Mouse (Mus musculus) left cerebral cortex, postnatal 14 days (tissue): Measurements from ENCODE around the gene Glce. TPM values are rescaled to one million over a fixed set of nuclear protein-coding genes. Genes with fewer than 3 reads are reported as not detected.
A peak's percentile ranks its signal among the peaks of the same experiment; 100 is the strongest.

Source experiments
- DNase-seq, 2 experiments: peaks; one replicate each; pipeline ENCODE4 v3.0.0; 2021 to 2022; ENCODE audit warnings: low spot score in 2 of 2, mixed read lengths in 1 of 2
- intact Hi-C: fragments of 180-260 bp; cut with DNase I; formaldehyde crosslinking; loops from one replicate; pipeline ENCODE4 v1.15.1; 2025
- long read RNA-seq, 2 experiments: library from polyadenylated mRNA; stranded (forward); transcript quantifications; one replicate each; pipeline ENCODE4 v2.0.0; 2021
- total RNA-seq, 2 experiments: library from RNA; stranded (reverse); gene quantifications; 2 replicates each; pipeline ENCODE4 v1.2.3; 2021

Gene Glce
- total RNA-seq: 10 to 100 TPM; 27.2 to 28.7 TPM
- long read RNA-seq, experiment 1, full-length matches to known transcripts: 13 of 18 reads
- long read RNA-seq, experiment 1, partial matches to known transcripts: 0 of 18 reads
- long read RNA-seq, experiment 1, other reads (novel, unspliced or antisense): 5 of 18 reads
- long read RNA-seq, experiment 2, full-length matches to known transcripts: 10 of 17 reads
- long read RNA-seq, experiment 2, partial matches to known transcripts: 1 of 17 reads
- long read RNA-seq, experiment 2, other reads (novel, unspliced or antisense): 6 of 17 reads

DNA sequence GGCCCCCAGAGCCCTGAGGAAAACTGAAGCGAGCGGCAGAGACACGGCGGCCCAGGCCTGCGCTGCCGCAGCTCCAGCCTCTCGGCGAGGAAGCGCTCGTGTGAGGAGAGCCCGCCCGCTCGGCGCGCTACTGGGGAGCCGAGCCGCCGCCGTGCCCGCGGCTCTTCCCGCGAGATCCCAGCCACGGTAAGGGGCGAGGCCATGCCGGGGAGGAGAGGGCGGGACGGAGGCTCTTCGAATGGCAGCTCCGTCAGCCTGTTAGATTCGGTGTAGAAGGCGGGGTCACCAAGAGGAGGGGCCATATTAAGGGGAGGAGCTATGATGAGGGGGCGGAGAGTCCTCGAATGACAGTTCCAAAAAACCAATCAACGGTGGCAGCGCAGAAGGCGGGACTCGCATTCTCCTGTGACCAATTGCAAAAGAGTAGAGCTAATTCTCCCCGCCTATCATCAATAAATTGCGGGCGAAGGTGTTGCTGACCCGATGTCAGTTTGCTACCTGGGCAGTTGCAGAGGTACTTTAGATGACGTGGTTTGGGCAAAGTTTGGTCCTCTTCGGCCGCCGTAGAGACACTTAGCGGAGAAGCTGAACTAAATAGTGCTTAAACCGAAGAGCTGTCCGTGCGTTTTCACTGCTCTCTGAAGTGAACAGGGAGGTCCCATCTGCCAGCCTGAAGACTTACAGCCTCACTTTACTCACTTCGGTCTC is at the start of gene Glce:
Glce (minus strand) TSS at position 148 of the 708 bp plus-strand sequence.
- DNase-seq: peak; percentile 98 to 99
- intact Hi-C loops: loop anchor here (5.0 kb wide), 2 partner anchors 100 to 120 kb away; no protein-coding TSS in a partner anchor

DNA sequence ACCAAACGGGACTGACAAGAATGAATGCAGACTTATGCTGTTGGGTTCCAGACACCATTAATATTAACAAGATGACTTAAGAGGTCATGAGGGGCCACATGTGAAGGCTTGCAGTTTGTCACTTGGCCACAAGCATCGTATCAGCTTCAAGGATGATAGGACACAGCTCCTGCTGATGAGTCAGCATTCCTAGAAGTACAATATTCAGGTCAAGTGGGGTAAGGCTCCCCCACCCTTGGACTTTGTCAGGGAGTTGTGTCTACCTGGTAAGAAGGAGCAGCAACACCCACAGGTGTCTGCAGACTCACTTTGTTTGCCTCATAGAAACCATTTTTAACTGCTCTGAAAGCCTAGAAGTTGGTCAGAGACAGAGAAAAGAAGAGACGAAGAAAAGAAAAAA is 49.8 kb upstream of the Glce start:
- no peak for DNase-seq

DNA sequence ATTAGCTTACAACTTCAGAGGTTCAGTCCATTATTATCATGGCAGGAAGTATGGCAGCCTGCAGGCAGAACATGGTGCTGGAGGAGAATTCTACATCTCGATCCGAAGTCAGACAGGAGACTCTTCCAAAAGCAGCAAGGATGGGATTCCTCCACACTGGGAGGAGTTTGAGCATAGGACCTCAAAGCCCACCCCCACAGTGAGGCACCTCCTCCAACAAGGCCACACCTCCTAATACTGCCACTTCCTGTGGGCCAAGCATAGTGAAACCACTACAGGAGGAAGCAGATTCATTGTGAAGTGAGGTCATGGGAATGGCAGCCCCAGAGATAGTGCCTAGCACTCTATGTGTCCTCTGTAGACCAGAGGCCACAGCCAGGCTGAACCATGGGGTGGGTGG is 48.5 kb upstream of the Glce start:
- no peak for DNase-seq
- intact Hi-C loops: no loop called here

More for the DNA sequence above, 49.8 kb upstream of the Glce start:
- intact Hi-C loops: no loop called here

DNA sequence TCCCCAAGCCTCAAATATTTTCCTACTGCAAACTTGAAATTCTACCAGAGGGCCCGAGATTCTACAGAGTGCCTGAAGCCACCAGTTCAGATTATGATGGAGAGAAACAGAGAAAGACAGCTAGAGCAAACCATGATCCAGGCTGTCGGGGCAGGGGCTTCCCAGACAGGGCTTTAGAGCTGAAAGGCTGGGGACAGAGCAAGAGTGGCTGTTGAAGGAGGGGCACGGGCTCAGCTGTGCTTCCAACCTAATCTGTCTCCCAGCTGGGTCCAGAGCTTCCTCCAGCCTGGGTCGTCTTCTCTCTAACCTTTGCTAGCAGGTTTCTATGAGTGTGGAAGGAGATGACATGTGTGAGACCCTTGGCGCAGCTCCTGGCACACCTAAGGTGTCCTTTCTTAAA is 44.2 kb upstream of the Glce start:
- intact Hi-C loops: no loop called here
- DNase-seq: no peak

DNA sequence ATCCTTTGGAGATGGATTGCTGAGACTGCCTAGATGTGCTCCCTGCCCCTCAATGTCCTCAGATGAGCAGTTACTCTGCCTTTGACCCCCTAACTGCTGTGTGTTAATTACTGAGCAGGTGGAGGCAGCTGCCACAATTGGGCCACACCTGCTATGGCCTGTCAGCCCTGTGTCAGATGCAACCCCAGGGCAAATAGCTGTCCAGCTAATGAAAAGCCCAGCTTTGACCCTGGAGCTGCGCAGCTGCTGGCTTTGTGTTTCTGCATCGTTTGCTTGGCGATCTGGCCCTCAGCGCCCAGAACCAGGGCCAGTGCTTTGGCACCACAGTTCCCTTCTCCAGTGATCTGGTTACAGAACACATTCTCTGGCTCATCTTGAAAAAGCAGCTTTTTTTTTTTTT is 43.7 kb upstream of the Glce start:
- intact Hi-C loops: no loop called here
- no peak for DNase-seq

DNA sequence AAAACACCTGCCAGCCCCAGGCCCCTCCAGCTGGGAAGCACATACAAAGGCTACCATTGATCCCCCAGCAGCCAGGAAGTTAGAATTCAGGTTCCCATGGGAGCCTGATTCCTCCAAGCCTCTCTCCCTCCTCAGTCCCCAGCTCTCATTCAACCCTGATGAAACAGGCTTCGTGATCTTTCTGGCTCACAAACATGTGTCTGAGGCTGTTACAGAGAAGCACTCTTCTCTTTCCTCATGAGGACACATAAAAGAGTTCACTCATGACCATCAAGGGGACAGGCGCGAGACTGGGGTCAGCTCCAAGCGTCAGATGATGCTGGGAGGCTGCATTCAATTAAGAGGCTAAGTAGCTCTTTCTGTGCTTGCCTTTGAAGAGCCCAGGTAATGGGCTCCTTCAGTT is 40.4 kb upstream of the Glce start:
- intact Hi-C loops: no loop called here

DNA sequence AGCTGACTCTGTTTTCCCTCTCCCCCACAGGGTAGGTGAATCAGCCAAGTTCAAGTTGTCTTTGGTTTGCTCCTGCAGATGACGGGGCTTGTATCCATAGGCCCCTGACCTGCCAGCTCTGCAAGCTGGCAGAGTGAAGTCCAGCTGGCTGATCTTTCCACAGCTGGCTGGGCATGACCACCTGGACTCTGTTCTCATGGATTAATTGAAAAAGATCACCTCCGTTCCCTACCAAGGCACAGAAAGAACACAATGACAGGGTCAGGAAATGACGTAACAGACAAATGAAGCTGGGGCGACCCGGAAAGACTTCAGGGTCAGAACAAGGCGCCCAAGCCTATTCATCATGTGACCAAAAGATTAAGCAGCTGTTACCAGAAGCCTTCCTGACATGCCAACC is 38.3 kb upstream of the Glce start:
- no peak for DNase-seq
- intact Hi-C loops: no loop called here

More for the DNA sequence above, 40.4 kb upstream of the Glce start:
- peak in 1 of 2 experiments; percentile 32 for DNase-seq

DNA sequence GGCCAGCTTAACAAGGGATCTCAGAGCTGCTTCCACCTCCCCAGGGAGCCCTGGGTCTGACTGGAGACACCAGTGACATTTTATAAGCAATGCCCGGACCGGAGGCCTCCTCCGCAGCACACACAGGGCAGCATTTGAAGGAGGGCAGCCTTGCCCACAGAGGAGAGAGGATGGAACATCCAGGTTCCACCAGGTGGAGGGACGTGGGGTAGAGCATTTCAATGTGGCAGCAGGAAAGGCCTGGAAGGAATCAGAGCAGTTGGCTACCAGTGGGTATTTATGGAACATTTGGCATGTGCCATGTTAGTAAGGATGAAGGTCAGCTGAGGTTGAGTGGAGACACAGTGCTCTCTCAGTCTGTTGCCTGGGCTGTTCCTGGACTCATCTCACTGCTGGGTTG is 36.3 kb upstream of the Glce start:
- intact Hi-C loops: no loop called here
- DNase-seq: no peak

DNA sequence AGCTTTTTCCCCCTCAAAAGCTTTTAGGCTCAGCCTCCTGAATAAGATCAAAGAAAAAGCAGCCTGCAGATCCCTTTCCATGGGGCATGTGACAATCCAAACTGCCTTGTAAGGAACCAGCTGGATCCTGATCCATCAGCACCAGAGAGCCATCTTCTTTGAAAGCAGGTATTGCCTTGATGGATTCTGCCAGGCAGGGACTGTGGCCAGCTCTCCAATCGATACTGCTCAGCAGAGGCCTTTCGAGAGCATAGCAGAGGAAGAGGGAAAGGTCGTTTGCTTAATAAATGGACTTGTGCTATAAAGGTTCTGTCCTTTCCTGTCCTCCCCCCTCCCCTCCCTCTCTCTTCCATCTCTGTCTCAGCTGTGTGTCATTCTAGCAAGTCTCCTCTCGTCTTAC is 33.4 kb upstream of the Glce start:
- DNase-seq: no peak
- intact Hi-C loops: no loop called here

DNA sequence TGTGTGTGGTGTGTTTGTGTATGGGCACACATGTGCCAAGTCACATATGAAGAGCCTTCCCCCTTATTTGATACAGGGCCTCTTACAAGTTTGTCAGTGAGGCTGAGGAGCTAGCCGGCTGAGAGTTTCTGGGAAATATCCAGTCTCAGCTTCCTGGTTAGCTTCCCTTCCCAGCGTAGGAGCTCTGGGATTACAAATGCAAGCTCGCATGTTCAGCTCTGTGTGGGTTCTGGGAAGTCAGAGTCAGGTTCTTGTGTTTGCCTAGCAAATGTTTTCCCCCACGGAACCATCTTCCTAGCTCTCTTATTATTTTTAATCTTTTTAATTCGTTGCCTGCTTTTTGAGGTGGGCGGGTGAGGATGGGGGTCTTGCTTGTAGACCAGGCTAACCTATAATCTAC is 32.9 kb upstream of the Glce start:
- no peak for DNase-seq

DNA sequence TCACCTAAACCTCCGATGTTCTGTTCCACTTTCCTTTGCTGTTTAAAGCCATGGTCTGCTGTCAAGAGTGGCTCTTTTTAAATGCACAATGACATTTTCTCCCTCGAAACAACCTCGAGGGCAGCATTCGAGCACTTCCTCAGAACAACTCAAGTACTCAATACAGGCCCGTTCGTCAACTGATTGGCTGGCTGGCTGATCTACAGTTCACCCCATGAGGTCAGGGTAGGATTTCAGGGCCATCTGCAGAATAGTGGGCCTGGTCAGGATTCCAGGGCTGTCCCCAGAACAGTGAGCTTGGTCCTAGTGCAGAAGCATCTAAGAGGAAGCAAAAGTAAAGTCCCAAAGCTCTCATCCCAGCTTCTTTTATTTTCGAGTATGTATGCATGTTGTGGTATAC is 32.5 kb upstream of the Glce start:
- intact Hi-C loops: no loop called here
- DNase-seq: no peak

More for the DNA sequence above, 32.9 kb upstream of the Glce start:
- intact Hi-C loops: no loop called here

DNA sequence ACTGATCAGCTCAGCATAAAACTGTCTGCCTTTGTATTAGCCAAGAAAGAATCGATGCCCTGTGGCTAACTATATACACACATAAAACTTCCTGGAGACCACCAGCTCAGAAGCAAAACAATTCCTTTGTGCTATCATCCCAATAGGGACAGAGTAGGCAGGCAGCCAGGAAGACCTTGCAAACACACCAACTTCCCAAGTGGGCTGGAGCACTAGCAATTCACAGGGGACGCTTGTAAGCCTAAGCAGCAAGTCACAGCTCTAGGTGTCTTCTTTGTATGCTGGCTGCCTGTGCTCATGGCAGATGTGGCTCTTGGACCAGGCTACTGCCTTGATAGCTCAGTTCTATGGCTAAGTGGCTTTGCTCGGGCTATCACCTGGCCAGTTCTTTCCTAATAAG is 32.1 kb upstream of the Glce start:
- intact Hi-C loops: no loop called here
- DNase-seq: no peak

DNA sequence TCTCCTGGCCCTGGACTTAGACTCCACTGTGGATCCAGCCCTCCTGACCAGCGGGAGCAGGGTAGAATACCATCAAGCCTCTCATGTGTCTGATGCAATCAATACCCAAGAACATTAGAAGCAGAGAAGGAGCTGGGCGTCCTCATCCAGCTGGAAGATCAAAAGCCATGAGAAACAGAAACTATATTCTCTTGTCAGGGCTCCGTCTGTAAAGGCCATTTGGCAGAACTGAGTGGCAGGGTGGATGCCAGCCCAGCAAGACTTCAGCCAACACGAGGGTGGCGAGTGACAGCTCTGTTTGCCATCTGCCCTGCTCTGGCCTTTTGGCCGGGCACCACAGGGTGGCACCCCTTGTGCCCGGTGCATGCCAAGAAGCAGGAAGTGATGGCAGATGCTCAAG is 30.8 kb upstream of the Glce start:
- intact Hi-C loops: no loop called here
- DNase-seq: peak in 1 of 2 experiments; percentile 26

DNA sequence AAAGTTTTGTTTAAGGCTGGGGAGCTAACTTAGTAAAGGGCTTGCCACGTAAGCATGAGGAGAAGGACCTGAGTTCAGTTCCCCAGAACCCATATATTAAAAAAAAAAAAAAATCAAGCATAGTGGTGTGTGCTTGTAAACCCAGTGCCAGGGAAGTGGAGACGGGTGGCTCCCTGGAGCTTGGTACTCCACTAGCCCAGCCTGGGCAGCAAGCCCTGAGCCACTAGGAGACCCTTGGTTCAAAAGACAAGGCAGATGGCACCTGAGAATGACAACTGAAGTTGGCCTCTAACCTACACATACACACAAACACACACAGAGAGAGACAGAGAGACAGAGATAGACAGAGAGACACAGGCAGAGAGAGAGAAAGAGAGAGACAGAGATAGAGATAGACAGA is 30.1 kb upstream of the Glce start:
- intact Hi-C loops: no loop called here
- DNase-seq: no peak

DNA sequence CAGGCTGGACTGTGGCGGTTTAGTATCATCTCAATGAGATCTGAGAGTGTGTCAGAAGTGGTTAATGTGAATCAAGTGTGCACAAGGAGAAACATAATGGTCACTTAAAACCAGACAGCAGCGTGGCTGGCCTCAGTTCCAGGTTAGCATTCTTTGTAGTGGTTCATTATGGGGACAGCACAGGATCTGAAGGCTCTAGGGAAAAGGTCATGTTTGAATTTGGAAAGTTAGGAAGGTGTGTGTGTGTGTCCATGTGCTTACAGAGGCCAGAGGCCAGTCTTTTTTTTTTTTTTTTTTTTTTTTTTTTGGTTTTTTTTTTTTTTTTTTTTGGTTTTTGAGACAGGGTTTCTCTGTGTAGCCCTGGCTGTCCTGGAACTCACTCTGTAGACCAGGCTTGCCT is 22.7 kb upstream of the Glce start:
- intact Hi-C loops: no loop called here
- DNase-seq: no peak

DNA sequence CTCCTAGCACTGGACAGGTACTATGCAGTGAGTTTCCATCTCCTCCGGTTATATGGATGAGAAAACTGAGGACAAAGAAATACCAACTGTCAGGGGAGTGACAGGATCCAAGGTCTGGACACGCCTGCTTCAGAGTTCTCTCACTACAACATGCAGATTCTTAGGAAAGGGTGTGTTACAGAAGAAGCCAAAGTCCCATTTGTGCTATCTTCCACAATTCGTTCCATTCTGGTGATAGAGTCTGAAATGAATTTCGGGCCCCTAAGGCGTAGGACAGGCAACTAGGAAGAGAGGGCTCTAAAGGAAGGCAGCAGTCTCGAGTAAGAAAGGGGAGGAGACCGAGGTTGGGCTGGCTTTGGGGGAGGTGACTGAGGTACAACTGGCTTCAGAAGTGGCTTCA is 21.0 kb upstream of the Glce start:
- intact Hi-C loops: no loop called here
- DNase-seq: no peak

DNA sequence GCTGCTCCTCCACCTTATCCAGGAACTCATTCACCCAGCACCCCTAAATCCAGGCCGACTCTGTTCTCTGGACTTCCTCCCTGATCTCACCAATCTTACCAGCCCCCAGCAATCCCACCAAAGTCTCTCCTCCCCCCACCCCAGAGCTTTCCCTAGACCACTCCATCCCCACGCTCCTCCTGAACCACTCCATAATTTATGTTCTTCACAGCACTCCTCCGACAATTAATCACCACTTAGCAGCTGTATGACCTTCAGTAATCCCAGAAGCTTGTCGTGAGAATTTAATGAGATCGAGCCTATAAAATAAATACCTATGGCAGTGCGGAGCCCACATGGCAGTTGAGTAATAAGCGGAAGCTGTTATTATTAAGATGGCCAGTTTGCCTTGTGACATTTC is 16.6 kb upstream of the Glce start:
- intact Hi-C loops: no loop called here
- DNase-seq: no peak

DNA sequence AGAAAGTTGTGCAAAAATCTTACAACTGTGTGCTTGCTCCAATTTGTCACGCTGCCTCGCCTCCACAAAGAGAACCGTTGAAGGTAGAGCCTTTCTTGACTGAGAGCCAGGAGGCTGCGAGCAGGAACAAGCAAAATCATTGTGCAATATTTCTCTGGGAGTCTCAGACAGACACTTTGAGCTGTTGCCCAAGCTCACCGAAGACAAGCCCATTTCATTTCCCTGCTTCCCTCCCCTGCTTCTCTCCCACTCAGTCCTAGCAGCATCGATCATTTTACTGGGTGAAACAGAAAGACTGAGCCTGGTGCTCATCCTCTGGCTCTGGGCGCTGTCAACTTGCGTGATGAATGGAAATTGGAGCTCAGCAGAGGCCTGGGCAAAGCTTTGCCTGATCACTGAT is 14.8 kb upstream of the Glce start:
- intact Hi-C loops: no loop called here
- DNase-seq: peak; percentile 67 to 76

DNA sequence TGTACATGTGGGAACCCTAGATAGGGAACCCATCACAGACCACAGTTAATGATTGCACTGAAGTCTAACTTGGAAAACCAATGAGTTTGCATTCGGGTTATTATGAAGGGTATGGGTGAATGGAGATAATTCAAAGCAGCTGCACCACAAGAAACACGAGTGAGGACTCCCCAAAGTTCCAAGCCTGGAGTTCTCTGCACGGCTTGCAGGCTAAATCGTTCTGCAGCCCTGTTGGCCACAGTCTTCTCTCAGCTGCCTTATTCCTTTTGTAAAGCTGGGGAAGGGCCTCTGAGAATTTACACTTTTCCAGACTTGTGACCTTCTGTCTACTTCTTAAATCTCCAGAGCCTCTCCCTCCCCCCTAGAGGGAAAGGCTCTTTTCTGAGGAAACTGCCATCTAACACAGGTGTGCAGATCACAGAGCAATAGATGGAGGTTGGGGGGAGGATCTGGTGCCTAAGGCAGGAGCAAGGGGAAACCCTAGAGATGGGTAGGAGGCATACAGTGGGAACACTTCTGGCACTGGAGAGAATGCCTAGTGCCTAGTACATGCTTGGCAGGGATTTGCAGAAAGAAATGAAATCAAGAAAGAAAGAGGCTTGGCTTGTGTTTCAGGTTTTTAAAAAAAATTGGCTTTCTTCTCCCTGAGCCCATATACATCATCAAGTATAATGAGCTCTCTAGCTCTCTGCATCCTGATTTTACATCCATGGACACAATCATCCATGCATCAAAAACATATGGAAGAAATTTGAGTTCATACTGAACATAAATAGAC is 9.7 kb upstream of the Glce start:
- no peak for DNase-seq
- intact Hi-C loops: no loop called here

DNA sequence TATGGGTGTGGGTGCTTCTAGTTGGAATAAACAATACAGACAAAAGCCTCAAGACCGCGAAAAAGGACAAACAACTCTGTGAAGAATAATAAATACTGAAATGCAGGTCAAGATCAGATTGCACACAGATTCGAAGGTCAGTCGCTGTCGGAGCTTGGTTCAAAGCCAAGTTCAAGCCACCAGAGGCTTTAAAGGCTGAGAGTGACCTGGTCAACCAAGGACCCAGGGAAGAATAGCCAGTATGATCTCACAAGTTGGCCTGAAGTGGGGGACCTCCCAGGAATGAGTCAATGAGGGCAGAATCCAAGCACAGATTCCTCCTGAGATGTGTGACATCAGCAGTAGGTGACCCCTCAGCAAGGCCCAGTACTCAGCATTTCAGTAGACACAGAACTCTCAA is 8.3 kb upstream of the Glce start:
- no peak for DNase-seq
- intact Hi-C loops: no loop called here

DNA sequence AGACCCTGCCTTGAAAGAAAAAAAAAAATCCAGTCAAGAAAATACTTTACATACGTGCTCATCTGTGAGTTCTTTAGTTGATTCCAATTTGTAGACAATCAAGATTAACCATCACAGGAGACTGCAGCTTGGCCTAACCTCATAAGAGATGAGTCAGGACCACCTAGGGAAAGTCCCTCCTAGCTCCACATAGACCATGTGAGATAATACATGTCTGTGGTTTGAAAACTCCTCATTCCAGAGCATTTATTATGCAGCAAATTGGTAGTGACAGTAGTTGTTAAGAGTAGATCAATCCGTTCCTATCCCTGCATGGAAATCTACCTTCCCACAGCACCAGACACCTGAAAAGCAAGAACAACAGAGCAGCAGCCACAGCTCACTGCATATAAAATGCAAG is 5.6 kb upstream of the Glce start:
- intact Hi-C loops: no loop called here

More for the DNA sequence above, 5.6 kb upstream of the Glce start:
- no peak for DNase-seq
